Mouse (Mus musculus) liver, adult 2 months (tissue): ENCODE measurements at regions not wholly inside any gene's neighbourhood (a gene's known extent, or its start where the extent isn't known, plus 50 kb on each side); places are given as distances from the start of the nearest gene placed in this dataset.

ENCODE experiments used
- CTCF ChIP-seq: fragments of 200-500 bp; IDR thresholded peaks from 2 replicates; pipeline ENCODE4 v1.5.1; 2011; ENCODE audit warnings: low read depth, low read length, control low read depth
- POLR2A ChIP-seq: fragments of 200-500 bp; IDR thresholded peaks from 2 replicates; pipeline ENCODE4 v1.6.1; 2011; ENCODE audit warnings: low read length, control low read depth; ENCODE audit not compliant: insufficient read depth; ENCODE audit errors: extremely low read depth

- TF ChIP-seq POLR2A (no peak), CTCF (no peak)
Measured at GRCm38 (mm10) chr7:67849509-67849862, 89.9 kb upstream of the Synm start.
